Mouse (Mus musculus): ENCODE results near the gene Fam126b. TPM values are rescaled to one million over a fixed set of nuclear protein-coding genes. Genes with fewer than 3 reads are reported as not detected.
"Not testable (repeated sequence)": the region's sequence is repeated elsewhere in the genome, so short reads cannot be mapped to it uniquely, and the experiment has no call there.

The Fam126b gene
- 10 to 100 TPM; 85.7 to 98.7 TPM for total RNA-seq (2021)
- long read RNA-seq, experiment 1, full-length matches to known transcripts = 10 of 22 reads
- long read RNA-seq, experiment 1, partial matches to known transcripts = 4 of 22 reads
- long read RNA-seq, experiment 1, other reads (novel, unspliced or antisense) = 8 of 22 reads
- long read RNA-seq, experiment 2, full-length matches to known transcripts = 7 of 26 reads
- long read RNA-seq, experiment 2, partial matches to known transcripts = 1 of 26 reads
- long read RNA-seq, experiment 2, other reads (novel, unspliced or antisense) = 18 of 26 reads

DNA sequence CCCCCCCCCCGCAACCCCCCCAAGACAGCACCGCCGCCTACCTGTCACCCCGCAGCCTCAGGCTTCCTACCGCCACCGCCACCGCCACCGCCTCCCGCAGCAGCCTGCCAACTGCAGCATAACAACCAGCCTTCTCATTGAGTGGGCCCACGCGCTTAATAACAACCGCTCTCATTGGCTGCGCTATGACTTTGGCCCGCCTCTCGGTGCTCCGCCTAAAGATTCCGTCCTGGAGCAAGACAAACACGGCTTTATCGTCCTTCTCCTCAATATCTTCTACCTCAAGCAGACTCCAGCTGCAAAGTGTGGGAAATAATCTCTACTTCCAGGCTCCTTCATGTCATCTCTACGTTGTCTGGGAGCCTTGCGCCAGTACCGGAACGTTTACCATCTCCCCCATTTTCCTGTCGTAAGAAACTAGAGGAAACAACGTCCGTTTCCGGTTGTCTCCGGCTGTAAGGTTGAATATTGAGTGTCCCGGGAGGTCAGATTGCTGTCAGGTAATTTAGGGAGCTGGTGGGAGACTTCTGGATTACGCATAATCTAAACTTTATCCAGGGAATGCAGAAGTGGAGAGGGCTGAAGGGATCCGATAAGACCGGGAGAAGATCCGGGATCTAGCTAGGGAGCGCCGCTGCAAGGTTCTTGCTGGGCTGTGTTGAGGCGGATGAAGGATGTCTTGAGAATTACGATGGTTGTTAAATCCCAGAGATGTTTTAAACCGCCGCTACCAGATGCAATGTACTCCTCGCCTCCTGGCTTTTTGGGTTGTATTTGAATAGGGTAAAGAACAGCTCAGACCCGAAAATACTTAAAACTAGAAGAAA lies at the start of gene Fam126b, which contains the start of gene Ndufb3:
Gene Fam126b, minus strand, starts transcription at position 153 of the 827 bp plus-strand sequence.
Gene Ndufb3, plus strand, starts transcription at position 214 of the 827 bp plus-strand sequence.
- peak; percentile 93 to 94 for DNase-seq (ENCODE audit: low spot score in 2 of 2)

DNA sequence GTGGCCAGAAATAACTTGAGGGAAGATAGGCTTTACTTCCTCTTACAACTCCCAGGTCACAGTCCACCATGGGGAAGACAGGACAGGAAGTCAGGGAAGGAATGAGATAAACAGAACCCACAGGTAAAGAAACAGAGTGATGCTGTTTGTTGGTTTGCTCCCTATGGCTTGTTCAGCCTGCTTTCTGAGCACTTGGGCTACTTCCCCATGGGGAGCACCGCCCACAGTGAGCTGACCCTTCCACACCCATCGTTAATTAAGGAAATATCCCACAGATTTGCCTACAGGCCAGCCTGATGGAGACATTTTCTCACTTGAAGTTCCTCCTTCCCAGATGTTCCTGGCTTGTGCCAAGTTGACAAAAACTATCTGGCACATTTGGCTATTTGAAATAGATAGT lies 42.7 kb upstream of the Fam126b start:
- not testable (repeated sequence) for DNase-seq (ENCODE audit: low spot score in 2 of 2)

DNA sequence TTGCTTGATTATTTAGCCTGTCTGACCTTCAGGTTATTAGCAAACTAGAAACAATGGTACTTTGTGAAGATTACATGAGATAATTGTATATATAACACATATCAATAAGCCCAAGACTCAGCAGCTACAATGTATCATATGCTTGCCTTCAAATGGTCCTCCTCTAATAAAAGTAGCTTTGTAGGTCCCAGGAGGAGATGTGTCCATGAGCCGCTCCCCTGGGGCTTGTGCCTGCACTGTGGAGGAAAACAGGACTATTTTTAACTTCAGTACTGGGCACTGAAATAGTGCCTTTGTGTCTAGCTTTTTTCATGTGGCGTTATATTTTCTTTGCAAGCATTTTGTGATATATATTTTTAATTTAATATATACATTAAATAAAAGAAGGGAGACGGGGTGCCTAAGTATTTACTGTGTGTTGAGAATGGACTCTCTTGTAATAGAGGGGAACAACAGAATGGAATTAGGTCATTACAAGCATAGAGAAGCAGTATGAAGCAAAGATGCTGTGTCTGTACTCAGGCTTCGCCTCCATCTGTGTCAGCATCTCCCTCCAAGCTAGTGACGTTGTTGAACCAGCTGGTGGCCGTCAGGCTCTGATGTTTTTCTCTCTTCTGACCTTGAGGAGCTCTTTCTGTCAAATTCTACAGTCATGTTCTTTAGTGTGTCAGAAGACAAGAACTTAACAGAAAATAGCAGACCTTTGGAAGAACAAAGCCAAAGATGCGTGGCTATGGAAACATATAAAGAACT lies 36.0 kb upstream of the Fam126b start:
- DNase-seq (ENCODE audit: low spot score in 2 of 2) = peak; percentile 17 to 47

DNA sequence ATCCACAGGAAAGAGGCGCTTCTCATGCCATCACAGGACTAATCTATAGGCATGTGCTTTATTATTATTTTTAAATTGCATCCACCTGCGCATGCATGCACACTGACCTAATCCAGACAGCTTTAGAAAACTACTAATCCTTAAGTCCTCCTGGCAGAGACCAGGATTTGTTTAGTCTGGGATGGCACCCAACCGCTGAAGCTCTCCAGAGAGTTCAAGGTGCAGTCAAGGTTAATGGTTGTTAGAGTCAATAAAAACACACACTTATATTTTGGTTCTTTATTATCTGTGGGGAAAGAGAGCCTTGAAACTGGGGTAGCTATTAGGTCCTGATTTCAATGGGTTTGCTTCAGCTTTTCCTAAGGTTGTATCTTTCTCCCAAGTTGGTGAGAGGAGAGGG lies 35.1 kb upstream of the Fam126b start:
- DNase-seq (ENCODE audit: low spot score in 2 of 2) = no peak

DNA sequence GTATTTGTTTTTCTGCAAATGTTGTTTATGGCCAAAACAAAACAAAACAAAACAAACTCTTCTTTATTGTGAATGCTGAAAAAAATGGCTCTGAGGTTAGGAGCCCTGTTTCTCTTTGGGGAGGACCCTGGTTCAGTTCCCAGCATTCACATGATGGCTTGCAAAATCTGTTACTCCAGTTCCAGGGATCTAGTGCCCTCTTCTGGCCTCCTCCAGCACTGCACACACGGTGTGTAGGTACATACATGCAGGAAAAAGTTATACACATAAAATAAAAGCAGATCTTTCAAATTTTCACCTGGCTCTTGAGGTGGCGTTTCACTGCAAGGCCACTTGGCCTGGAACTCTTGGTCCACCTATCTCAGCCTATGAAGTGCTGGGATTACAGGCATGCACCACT lies 32.6 kb upstream of the Fam126b start:
- no peak for DNase-seq (ENCODE audit: low spot score in 2 of 2)

DNA sequence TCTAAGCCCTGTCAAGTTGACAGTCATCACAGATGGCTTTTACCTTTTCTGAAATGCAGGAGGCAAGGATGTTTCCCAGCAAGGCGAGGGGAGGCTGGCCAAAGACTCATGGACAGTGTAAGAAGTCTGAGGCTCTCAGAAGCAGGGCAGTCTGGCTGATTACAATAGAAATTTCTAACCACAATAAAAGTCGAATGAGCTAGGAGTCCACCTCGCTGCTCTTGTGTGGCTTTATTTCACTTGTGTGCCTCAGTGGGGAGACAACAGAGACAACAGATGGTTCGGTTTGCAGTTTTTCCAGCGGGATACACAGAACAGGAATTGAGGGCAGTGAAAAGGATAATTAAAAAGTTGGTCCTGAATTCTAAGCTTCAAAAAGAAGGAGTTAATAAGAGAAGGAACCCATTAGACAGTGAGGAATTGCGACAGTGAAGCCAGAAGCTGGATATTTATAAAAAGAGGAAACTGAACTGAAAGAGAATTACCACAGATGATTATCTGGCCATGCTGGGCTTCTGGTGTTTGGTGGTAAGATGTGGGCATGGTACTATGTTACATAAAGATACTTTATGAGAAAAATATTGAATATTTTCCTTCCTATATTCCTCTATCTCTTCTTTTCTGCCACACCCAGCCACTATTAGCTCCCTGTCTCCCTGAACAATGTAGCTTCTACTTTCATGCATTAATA lies 32.0 kb upstream of the Fam126b start:
- no peak for DNase-seq (ENCODE audit: low spot score in 2 of 2)

DNA sequence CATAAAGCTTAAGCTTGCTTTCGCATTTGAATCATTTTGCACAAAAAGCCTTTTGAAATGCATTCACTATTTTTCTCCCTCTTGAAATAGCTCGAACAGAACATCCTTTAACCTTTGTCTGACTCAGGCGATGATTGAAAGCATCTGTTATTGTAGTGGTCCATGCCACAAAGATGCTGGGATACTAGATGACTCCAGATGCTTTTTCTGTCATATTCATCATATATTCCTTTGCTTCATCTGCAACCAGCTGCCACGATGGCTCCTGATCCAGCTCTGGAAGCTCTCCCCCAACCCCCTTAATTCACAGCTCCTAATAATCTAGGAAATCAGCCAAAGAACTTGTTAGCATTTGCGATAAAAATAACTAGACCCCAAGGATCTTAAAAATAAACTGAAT lies 31.0 kb upstream of the Fam126b start:
- peak; percentile 17 to 36 for DNase-seq (ENCODE audit: low spot score in 2 of 2)

DNA sequence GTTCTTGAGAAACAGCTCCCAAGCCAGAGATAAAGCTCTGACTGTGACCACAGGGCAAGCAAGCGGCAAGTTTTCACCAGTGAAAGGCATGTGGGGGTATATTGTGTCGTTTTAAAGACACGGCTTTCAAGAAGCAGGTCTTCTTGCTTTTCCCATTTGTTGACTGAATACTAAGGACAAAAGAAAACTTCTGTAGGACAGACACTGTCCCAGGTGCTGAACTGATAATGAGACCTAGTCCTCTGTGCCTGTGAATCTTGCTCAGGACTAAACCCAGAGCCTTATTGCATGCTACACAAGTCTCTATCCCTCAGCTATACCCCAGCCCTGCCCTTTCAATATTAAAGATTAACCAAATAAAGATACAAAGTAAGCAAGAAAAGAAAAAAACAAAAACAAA lies 30.1 kb upstream of the Fam126b start:
- DNase-seq (ENCODE audit: low spot score in 2 of 2) = no peak

DNA sequence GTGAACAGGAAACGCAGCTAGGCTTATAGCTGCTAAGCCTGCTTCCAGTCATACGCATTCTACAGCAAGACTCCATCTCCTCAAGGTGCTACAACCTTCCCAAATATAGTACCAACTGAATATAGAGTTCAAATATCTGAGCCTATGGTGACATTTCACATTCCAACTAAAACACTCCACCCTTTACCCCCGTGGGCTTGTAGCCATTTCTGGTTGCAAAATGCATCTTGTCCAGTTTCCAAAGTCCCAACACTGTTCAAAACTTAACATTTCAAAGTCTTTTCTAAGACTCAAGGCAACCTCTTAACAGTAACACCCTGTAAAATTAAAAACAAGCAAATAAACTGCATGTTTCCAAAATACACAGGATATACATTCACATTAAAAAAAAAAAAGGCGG lies 29.0 kb upstream of the Fam126b start:
- no peak for DNase-seq (ENCODE audit: low spot score in 2 of 2)

DNA sequence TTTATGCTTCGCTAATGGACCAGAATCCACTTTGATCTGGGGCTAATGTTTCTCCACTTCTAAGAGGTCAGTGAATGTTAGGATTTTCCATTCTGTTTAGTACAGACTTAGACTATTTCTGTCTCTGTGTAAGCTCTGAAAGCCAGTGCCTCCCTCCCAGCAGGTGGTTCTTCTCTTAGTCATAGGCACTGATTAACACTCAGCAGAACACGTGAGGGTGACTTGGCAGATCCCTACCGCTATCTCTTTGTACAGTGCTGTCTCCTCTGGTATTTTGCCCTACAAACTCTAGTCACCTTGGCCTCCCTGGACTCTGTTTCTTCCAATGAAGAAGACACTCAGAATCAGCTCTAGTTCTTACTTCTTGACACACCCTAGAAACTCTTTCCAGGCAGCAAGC lies 28.3 kb upstream of the Fam126b start:
- no peak for DNase-seq (ENCODE audit: low spot score in 2 of 2)

DNA sequence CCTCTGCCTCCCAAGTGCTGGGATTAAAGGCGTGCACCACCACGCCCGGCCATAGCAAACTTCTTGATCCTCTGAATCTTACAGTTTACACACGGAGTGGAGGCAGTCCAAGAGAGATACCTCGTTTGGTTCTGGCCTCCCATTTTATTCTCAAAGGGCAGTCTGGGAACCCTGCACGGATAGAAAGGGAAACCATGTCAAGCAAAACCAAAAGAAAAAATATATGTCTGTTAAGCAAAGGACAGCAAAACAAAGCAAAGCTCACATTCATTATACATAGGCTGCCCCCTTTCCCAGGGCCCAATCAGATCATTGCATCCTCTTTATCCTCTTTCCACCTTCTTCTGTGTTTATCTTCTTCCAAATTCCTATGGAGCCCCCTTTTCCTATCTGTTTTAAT lies 27.7 kb upstream of the Fam126b start:
- peak in 1 of 2 experiments; percentile 15 for DNase-seq (ENCODE audit: low spot score in 2 of 2)

DNA sequence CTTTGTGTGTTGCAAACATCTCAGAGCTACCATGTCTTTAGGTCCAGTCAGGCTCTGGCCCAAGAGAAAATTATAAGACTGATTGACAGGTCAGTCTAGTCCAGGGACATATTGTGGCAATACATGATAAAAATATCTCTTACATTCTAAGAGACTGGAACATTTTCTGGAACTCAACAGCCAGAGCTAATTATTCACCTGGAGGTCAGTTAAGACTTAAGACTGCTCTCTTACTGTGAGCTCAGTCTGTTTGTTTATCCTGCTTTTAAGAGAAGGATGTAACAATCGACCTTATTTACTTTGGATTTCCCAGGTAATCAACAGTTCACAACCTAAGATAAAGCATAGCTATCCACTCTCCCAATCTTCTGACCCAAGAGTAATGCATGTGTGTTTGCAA lies 24.5 kb upstream of the Fam126b start:
- no peak for DNase-seq (ENCODE audit: low spot score in 2 of 2)

DNA sequence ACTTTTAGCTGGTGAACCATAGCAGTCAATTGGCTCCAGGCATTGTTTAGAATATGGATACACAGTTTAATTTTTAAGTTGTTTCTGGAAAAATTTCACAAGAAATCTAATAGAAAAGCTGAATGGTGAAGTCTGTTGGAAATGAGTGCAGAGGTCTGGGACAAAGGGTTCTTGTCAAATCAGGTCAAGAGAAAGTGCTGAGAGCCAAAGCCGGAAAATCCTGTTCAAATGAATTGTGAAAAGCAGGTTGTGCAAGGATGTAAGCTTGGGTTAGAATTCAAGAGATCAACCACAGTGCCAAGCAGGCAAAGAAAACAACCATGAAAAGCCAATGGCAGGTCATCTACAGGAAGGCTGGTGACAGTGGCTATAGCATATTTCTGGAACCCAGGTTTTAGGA lies 24.0 kb upstream of the Fam126b start:
- DNase-seq (ENCODE audit: low spot score in 2 of 2) = no peak

DNA sequence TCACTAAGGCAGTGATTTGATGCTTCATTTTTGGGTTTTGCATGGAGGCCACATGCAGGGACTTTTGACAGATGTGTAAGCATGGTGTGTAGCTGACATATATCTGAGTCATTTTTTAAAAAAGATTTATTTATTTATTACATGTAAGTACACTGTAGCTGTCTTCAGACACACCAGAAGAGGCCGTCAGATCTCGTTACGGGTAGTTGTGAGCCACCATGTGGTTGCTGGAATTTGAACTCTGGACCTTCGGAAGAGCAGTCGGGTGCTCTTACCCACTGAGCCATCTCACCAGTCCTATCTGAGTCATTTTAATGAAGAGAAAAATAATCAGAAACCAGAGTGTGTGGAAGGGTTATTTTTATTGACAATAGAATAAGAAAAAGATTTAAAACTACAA lies 23.5 kb upstream of the Fam126b start:
- DNase-seq (ENCODE audit: low spot score in 2 of 2) = not testable (repeated sequence)

DNA sequence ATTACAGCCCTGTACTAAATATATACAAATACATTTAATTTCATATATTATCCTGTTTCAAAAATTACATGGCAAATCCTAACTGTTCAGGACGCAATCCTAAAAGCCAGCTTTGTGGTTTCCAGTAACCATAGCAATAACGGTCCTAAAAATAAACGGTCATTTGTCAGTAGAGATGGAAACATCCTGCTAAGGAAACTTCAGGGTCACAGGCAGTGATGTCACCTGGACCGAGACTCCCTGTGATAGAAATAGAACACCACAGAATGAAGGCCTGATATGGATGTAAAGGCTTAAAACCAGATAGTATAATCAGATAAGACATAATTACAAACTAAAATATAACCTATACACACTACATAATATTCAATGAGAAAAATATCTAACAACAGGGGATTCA lies 17.6 kb upstream of the Fam126b start:
- no peak for DNase-seq (ENCODE audit: low spot score in 2 of 2)

DNA sequence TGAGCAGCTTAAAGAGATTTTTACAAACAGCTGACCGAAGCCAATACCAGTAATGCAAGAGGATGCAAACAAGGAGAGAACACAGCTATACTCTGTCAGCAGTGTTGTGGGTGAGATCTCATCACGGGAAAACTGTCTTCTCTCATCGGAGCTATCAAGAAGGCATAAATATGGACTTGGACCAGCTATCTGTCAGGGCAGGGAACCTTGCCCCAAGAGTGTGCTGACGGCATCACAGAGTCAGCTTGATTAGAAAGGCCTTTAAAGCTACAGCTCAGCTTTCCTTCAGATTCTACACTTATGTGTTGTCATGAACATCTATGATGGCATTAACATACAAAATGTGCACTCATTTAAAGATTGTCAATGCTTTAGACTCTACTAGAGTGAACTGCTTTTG lies 16.6 kb upstream of the Fam126b start:
- no peak for DNase-seq (ENCODE audit: low spot score in 2 of 2)

DNA sequence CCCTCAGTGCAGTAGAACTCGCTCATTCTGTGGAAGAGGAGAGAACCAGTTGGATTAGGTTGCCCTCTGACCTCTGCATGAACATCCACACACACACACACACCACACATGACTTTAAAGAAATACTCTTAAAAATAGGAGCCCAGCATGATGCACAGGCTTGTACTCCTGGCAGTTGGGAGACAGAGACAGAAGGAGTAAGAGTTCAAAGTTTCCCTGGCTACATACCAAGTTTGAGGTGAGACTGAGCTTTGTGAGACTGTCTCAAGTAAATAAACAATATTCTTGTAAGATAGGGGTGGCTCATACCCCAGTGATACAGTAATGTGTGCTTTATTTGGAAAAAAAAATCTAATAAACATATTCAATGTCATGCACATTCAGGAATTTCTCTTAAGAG lies 1.4 kb upstream of the Fam126b start:
- DNase-seq (ENCODE audit: low spot score in 2 of 2) = no peak

DNA sequence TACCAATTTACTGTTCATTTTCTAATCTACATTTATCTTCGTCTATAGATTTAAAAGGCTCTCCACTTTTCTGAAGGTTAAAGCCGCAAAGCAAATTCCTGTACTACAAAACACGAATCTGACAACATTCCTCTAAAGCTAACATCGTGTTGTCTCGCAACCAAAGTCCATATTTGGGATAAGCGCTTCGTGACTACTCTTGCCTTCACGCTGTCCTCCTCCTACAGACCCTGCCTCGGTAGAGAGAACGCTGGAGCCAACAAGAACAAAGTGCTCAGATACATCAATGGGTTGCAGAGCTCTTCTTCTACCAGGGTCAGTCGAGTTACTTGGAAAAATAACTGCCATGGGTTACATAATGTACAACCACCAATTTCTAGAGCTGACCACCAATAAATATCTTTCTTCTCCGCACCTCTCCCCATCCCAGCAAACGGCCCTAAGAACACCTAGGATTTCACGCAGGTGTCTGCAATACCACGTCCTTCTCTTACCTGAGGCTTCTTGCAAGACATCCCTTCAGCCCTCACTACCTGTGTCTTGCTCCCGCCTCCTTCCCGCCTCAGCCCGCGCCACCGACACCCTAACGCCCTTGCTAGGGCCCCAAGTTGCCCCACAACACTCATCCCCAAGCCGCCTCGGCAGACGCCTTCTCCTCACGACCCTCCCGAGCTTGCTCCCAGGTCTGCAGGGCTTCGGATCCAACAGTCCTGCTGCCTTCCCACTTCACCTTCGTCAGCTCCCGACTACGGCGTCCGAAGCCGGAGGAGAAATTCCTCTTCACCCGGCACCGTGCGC lies 551 bp downstream of the Fam126b start:
- DNase-seq (ENCODE audit: low spot score in 2 of 2) = peak; percentile 11 to 24

DNA sequence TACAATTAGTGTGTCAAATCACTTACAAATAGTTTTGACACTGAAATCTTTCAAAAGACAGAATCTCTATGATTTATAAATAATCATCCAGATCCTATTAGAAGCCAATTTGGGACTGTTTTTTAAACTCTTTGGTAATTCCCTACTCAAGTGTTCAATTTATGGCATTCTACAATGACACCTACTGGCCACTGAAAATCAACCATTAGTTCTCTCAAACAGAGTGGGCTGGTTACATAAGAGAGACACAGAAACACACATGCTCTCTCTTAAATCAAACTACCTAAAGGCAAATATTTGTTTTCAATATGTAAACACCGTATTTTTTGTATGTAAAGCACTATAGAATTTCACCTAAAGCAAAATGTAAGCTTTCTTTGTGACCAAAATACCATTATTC lies 1.9 kb downstream of the Fam126b start:
- DNase-seq (ENCODE audit: low spot score in 2 of 2) = peak in 1 of 2 experiments; percentile 39

DNA sequence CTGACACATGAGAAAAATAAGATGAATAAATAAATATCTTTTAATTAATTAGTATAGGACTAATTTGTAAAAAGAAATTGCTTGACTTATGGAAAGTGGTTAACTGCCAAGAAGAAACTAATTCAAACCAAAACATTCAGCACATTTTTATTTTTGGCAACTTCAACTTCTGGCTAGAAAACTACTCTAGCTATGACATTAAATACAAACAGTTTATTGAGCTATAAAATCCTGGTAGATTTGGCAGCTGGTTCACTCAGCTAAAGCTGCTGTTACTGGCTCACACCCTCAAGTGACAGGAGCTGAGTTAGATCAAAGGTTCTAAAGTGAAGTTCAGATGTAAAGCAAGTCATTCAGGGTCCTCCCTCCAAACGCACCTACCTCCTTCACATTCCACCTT lies 3.5 kb downstream of the Fam126b start:
- no peak for DNase-seq (ENCODE audit: low spot score in 2 of 2)

All from layer of hippocampus, postnatal 14 days (tissue).